Mouse (Mus musculus) frontal cortex, postnatal 10 days (tissue): ENCODE measurements around the gene Trmt61a.

Source experiments
- DNase-seq, 2 experiments: peaks; one replicate each; pipeline ENCODE4 v3.0.0; 2022; ENCODE audit warnings: low spot score in 2 of 2, mixed read lengths in 1 of 2

Gene Trmt61a

DNA sequence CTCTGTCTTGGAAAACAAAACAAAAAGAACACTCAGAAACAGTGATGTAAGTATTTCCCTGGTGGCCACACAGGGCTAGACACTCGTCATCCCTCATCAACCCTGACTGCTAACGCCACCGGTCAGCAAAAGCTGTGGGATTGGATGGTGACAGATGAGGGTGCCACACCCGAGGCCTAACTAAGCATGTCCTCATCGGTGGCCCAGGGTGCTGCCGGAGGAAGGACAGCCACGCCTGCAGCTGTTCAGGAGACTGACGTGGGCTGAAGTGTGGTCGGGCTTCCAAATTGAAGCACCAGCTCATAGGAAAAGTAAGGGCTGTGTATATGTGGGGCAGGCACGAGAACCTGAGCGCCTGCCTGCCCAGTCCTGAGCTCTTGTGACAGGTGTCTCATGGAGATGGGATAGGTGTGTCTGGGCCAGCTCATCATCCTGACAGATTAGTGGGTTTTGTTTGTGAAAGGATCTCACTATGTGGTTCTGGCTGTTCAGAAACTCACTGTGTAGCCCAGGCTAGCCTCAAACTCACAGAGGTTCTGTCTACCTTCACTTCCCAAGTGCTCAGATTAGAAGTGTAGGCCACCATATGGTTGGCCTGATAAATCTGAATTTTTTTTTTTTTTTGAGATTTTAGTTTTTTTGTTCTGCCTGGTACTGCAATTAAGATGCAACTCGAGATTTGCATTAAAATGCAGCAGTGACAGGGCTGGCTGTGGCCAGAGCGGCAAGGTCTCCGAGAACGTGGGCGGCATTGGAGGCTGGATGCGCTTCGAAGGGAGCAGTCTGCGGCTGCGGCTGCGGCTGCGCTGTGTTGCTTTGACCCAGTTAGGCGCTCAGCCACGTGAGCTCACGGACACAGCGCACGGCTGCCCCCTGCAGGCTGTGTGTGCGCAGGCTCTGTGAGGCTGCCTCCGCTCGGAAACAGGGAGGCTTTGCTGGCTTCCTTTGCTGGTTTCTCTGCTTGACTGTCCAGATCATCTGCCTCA, 54.2 kb downstream of the Trmt61a start:
- DNase-seq, result peak; percentile 66 to 85

DNA sequence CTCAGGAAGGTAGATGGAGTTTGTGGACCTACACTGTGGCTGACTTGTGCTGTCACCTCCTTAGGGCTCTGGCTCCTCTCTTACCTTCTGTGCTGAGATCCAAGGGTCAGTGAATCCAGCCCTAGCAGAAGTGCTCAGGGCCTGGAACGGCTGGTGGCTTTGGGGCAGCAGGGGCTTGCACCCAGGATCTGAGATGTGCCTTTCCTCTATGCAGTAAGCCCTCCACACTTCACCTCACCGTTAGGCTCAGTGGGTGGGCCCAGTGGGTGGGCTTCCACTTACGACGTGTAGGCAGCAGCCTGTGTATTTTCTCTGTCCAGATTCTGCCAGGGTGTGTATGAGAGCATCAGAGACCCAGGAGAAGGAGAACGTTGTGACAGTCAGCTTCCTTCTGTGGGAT, 55.0 kb downstream of the Trmt61a start:
- DNase-seq, result no peak
